Mouse (Mus musculus): Measurements from ENCODE around the gene Dock9.

- no peak for TF ChIP-seq CTCF (IDR thresholded peaks at IDR 0.05; ENCODE audit: low read depth)
- no peak for TF ChIP-seq EP300 (IDR thresholded peaks at IDR 0.05; ENCODE audit: low read depth)
Observed at GRCm38 (mm10) chr14:121606433-121606832, 191.2 kb downstream of the Dock9 start.

Measured in heart, postnatal 0 days (tissue).